ENCODE assay signal across 9 mouse cellular contexts in genomic region chr15:77365700-77366570, GRCm38 (mm10). TPM values are rescaled to one million over a fixed set of nuclear protein-coding genes. Genes with fewer than 3 reads are reported as not detected.
A peak's percentile ranks its signal among the peaks of the same experiment; 100 is the strongest.
DNase-seq lines count a peak whose midpoint lies in the region; ATAC-seq lines count a peak whose summit lies in the region.
"Had no signal": no experiment of that assay in that cellular context is flagged by ENCODE, and none has a peak within 500 bp of the region (broad histone marks: within the 10 kb centered on the region; RNA-seq: fewer than 3 reads in every experiment).

No protein-coding gene starts in this region.

- ATAC-seq in neural tube, embryonic 11.5 days (ENCODE audit: insufficient read depth, low FRiP score, low TSS enrichment), result no peak

- H3K4me3 ChIP-seq in neural tube, embryonic 11.5 days (ENCODE audit: low read depth, low read length), result peak overlapping the region; percentile 20; the same call in 1 of the 2 replicates

- no peaks in the 10 kb centered on the region for H3K9me3 ChIP-seq in neural tube, embryonic 11.5 days (ENCODE audit: control insufficient read depth, low read length)

- H3K36me3 ChIP-seq in neural tube, embryonic 11.5 days (ENCODE audit: control insufficient read depth, insufficient read depth, low read length), result no peaks in the 10 kb centered on the region

- WGBS in neural tube, embryonic 11.5 days, result 55% methylated on average over 9 of the region's 9 CpGs

- peak overlapping the region; percentile 61 for H3K9ac ChIP-seq in neural tube, embryonic 11.5 days (ENCODE audit: low read length)

- H3K4me1 ChIP-seq in neural tube, embryonic 11.5 days (ENCODE audit: control insufficient read depth, insufficient read depth, low read length), result peaks cover 20% of the 10 kb centered on the region

- DNase-seq in neural tube, embryonic 11.5 days (ENCODE audit: low spot score), result no peak
- no peak for DNase-seq in neural tube, embryonic 10.5 days (ENCODE audit: extremely low spot score, low spot score)
- DNase-seq in heart, adult 18-20 months, result peak; percentile 71 to 77
- peak; percentile 31 for DNase-seq in kidney, postnatal 14 days
- no peak for DNase-seq in retina, embryonic 14.5 days (ENCODE audit: low spot score)
- no peak for DNase-seq in frontal cortex, postnatal 36 days (ENCODE audit: low spot score in 2 of 2)
- DNase-seq in layer of hippocampus, adult 8-10 months (ENCODE audit: low spot score in 2 of 2), result no peak

- H3K4me2 ChIP-seq in neural tube, embryonic 11.5 days (ENCODE audit: low read depth), result no peak overlapping the region

- H3K27me3 ChIP-seq in neural tube, embryonic 11.5 days (ENCODE audit: control insufficient read depth, insufficient read depth, low read length), result no peaks in the 10 kb centered on the region

- no peak overlapping the region for H3K27ac ChIP-seq in neural tube, embryonic 11.5 days (ENCODE audit: low read depth, low read length)
- H3K27ac ChIP-seq: macrophage had no signal

RNA-seq across cellular contexts. Expression of gene Apol7a, which starts 33.0 kb away (rescaled TPM):
- polyA plus RNA-seq in neural tube, embryonic 11.5 days (2014; fragmentation: Nextera tagmentation; extraction: Ambion mirVana), result not detected in 2 replicates
- total RNA-seq in heart, adult 18-20 months (2021), result under 1 TPM in 1 of 2 experiments, not detected in 1; 0.13 TPM
- 1 to 10 TPM in 1 of 4 experiments, under 1 TPM in 2, not detected in 1; 0.14 to 1.3 (median 0.82) TPM for total RNA-seq in layer of hippocampus, adult 8-10 months (2022)
- polyA plus RNA-seq: brain, embryonic 14.5 days; macrophage had no signal

RNA-seq across cellular contexts. Expression of gene Apol9a, which starts 45.0 kb away (rescaled TPM):
- not detected in 2 replicates for polyA plus RNA-seq in neural tube, embryonic 11.5 days (2014; fragmentation: Nextera tagmentation; extraction: Ambion mirVana)
- under 1 TPM; 0.30 to 0.62 TPM for total RNA-seq in heart, adult 18-20 months (2021)
- under 1 TPM in 1 of 4 experiments, not detected in 3; 0.32 TPM for total RNA-seq in layer of hippocampus, adult 8-10 months (2022)

RNA-seq across cellular contexts. Expression of gene Rbfox2, which starts 59.1 kb away (rescaled TPM):
- 123 and 125 TPM in 2 replicates for polyA plus RNA-seq in neural tube, embryonic 11.5 days (2014; fragmentation: Nextera tagmentation; extraction: Ambion mirVana)
- total RNA-seq in heart, adult 18-20 months (2021), result 10 to 100 TPM; 86.5 to 90.5 TPM
- 100 to 1,000 TPM; 200 to 279 (median 237) TPM for total RNA-seq in layer of hippocampus, adult 8-10 months (2022)

Comparison
In these comparisons a context has a peak if more than half of its experiments do, and no peak if none do; other contexts are left out.
1. DNase-seq: peak in heart, adult 18-20 months (2 of 2) and kidney, postnatal 14 days (single experiment); none in neural tube, embryonic 11.5 days (single experiment), neural tube, embryonic 10.5 days (single experiment), retina, embryonic 14.5 days (single experiment), frontal cortex, postnatal 36 days (0 of 2) and layer of hippocampus, adult 8-10 months (0 of 2).